Mouse (Mus musculus): ENCODE measurements at regions not wholly inside any gene's neighbourhood (a gene's known extent, or its start where the extent isn't known, plus 50 kb on each side); places are given as distances from the start of the nearest gene placed in this dataset.

- no peak for TF ChIP-seq POLR2A (IDR thresholded peaks at IDR 0.05; ENCODE audit: low read depth, low read length)
- TF ChIP-seq CTCF (conservative IDR thresholded peaks at IDR 0.05; ENCODE audit: insufficient read depth, insufficient read length, low read depth, low read length), result peak; percentile 67
These were observed 286.9 kb upstream of the Actbl2 start for GRCm38 (mm10) chr13:110967626-110968506.

Measured in kidney, adult 2 months (tissue).